Mouse (Mus musculus) heart, embryonic 14.5 days (tissue): ENCODE measurements around the gene Soat2. TPM values are rescaled to one million over a fixed set of nuclear protein-coding genes. Genes with fewer than 3 reads are reported as not detected.

ENCODE experiments used
- ATAC-seq: fragments of 200-750 bp; cut with Nextera tagmentation; 2 replicates; pipeline ENCODE4 v1.8.0; 2017; ENCODE audit warnings: low read depth, moderate TSS enrichment; ENCODE audit not compliant: insufficient number of reproducible peaks, insufficient read depth, low FRiP score
- H3K27ac ChIP-seq, 2 experiments: fragments of 200-500 bp in 1 of 2; fragments of 300-500 bp in 1 of 2; sonication (generic) in 1 of 2; replicated peaks in 1 of 2; 2 replicates each; pipeline ENCODE4 v1.5.1; 2012 to 2014; ENCODE audit warnings: low read depth in 2 of 2, low read length in 2 of 2, control low read depth in 1 of 2, mild to moderate bottlenecking in 1 of 2, mixed read lengths in 1 of 2; ENCODE audit not compliant: control insufficient read depth in 1 of 2, insufficient read depth in 1 of 2
- H3K27me3 ChIP-seq: fragments of 300-500 bp; sonication (generic); 2 replicates; pipeline ENCODE4 v1.6.1; 2014; ENCODE audit warnings: mild to moderate bottlenecking, low read length, control low read depth; ENCODE audit not compliant: control insufficient read depth, insufficient read depth
- H3K36me3 ChIP-seq: fragments of 300-500 bp; sonication (generic); 2 replicates; pipeline ENCODE4 v1.6.1; 2014; ENCODE audit warnings: mild to moderate bottlenecking, control low read depth, low read length, mixed read lengths; ENCODE audit not compliant: control insufficient read depth, insufficient read depth
- H3K4me1 ChIP-seq, 2 experiments: fragments of 200-500 bp in 1 of 2; fragments of 300-500 bp in 1 of 2; sonication (generic) in 1 of 2; 2 replicates each; pipeline ENCODE4 v1.6.1; 2012 to 2014; ENCODE audit warnings: low read length in 2 of 2, control low read depth in 1 of 2, mixed read lengths in 1 of 2; ENCODE audit not compliant: control insufficient read depth in 2 of 2, insufficient read depth in 2 of 2
- H3K4me2 ChIP-seq: fragments of 300-500 bp; sonication (generic); 2 replicates; pipeline ENCODE4 v1.6.1; 2014; ENCODE audit warnings: mild to moderate bottlenecking, low read length
- H3K4me3 ChIP-seq, 2 experiments: fragments of 200-500 bp in 1 of 2; fragments of 300-500 bp in 1 of 2; sonication (generic) in 1 of 2; 2 replicates each; pipeline ENCODE4 v1.5.1; 2012 to 2014; ENCODE audit warnings: low read length in 2 of 2, mild to moderate bottlenecking in 2 of 2, control low read depth in 1 of 2, low read depth in 1 of 2, moderate library complexity in 1 of 2; ENCODE audit not compliant: control insufficient read depth in 1 of 2, insufficient read depth in 1 of 2
- H3K9ac ChIP-seq: fragments of 300-500 bp; sonication (generic); 2 replicates; pipeline ENCODE4 v1.6.1; 2014; ENCODE audit warnings: mild to moderate bottlenecking, low read length
- H3K9me3 ChIP-seq: fragments of 300-500 bp; sonication (generic); 2 replicates; pipeline ENCODE4 v1.6.1; 2016; ENCODE audit warnings: low read length, control low read depth; ENCODE audit not compliant: control insufficient read depth
- WGBS: fragments of 180-500 bp; shearing (Covaris S2); extraction: QIAGEN DNeasy Blood & Tissue Kit; methylation state at CpG from one replicate; pipeline ENCODE4 v1.1.7; 2014; 5-methylcytosine and 5-hydroxymethylcytosine counted together
- polyA plus RNA-seq: library from polyadenylated mRNA; unstranded; fragments of >200 nt; fragmentation: Nextera tagmentation; extraction: Ambion mirVana; gene quantifications from 2 replicates; pipeline ENCODE4 v1.2.1, GENCODE M21; 2014

The Soat2 gene
- polyA plus RNA-seq, 1 experiment from 2014 or later = 0.32 TPM

- no peak overlapping the region for H3K4me3 ChIP-seq
- H3K27ac ChIP-seq = no peak overlapping the region
- H3K4me2 ChIP-seq = no peak overlapping the region
- 65% methylated on average over 11 of the region's 11 CpGs for WGBS
- peaks cover 0 to 4% of the 10 kb centered on the region in 2 experiments; a peak in 1 of 4 replicates for H3K4me1 ChIP-seq
- H3K9me3 ChIP-seq = no peaks in the 10 kb centered on the region
- H3K9ac ChIP-seq = no peak overlapping the region
- no peak for ATAC-seq
- H3K36me3 ChIP-seq = peaks cover 98% of the 10 kb centered on the region
- no peaks in the 10 kb centered on the region for H3K27me3 ChIP-seq
Measured at GRCm38 (mm10) chr15:102116753-102117415, 33.4 kb upstream of the Soat2 start.

DNA sequence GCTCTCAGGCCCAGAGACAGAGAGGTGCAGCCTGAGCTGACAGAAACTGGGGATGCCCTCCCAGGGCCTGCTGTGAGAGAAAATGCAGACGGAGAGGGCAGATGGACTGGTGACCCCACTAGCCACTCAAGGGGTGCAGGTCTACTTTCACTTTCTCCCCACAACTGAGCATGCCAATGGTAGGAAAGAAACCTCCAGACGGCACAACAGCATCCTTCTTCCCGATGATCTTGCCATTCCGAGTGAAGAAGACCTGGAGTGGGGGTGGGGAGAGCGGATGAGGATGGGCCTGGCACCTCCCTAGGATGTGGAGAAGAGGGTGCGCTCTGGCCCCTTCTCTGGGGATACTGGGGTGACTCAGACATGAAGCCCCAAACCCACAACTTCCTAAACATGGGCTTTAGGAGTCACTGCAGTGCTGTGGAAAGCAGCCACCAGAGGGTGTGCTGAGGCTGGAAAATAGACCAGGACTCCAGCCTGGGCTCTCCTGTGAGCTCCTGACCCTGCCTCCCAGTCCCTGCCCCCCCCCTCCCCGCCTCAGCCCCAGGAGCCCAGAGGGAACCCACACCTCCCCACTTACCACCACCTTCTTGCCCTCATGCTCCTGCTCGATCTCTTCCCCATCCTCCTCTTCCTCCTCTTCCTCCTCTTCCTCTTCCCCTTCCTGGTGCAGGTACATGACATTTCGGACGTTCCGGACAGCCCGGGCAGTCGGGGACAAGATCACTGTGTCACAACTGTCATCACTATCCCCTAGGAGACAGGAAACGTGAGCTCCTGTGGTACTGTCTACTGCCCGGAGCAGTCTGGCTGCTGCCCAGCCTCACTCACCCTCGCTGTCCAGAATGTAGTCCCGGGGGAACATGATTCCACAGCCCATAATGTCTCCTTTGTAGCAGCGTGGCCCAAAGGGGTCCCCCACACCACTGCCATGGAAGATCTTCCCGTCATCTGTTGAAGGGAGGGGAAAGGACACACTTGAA is 32.6 kb upstream of the Soat2 start:
- H3K4me3 ChIP-seq = no peak overlapping the region
- no peaks in the 10 kb centered on the region for H3K27me3 ChIP-seq
- no peaks in the 10 kb centered on the region for H3K9me3 ChIP-seq
- 62% methylated on average over 18 of the region's 19 CpGs for WGBS
- no peak overlapping the region for H3K27ac ChIP-seq
- peaks cover 92% of the 10 kb centered on the region for H3K36me3 ChIP-seq
- no peak overlapping the region for H3K4me2 ChIP-seq
- no peak overlapping the region for H3K9ac ChIP-seq
- ATAC-seq = no peak
- peaks cover 0 to under 1% of the 10 kb centered on the region in 2 experiments; a peak in 1 of 4 replicates for H3K4me1 ChIP-seq

DNA sequence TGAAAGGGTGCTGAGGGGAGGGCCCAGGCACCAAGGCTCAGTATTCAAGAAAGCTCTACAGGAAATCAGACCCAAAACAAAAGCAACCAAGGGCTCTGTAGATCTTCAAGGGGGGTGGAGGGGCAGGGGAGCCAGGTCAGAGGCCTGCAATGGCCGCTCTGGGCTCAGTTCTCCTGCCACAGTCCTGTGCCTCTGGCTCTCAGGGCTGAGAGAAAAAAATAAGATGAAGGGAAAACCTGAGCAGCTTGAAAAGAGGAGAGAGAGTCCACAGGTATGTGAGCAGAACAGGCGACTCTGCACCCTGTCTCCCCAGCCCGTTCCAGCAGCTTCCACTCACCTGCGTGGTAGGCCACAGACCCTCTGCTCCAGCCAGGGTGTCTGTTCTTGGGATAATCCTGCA is 31.7 kb upstream of the Soat2 start:
- ATAC-seq = no peak
- Histone ChIP-seq H3K4me2 (no peak overlapping the region), H3K9me3 (no peaks in the 10 kb centered on the region), H3K9ac (no peak overlapping the region), H3K36me3 (peaks cover 83% of the 10 kb centered on the region), H3K4me1 (no peaks in the 10 kb centered on the region), H3K4me3 (no peak overlapping the region), H3K27ac (no peak overlapping the region), H3K27me3 (no peaks in the 10 kb centered on the region)
- WGBS = 86% methylated on average over 4 of the region's 4 CpGs

DNA sequence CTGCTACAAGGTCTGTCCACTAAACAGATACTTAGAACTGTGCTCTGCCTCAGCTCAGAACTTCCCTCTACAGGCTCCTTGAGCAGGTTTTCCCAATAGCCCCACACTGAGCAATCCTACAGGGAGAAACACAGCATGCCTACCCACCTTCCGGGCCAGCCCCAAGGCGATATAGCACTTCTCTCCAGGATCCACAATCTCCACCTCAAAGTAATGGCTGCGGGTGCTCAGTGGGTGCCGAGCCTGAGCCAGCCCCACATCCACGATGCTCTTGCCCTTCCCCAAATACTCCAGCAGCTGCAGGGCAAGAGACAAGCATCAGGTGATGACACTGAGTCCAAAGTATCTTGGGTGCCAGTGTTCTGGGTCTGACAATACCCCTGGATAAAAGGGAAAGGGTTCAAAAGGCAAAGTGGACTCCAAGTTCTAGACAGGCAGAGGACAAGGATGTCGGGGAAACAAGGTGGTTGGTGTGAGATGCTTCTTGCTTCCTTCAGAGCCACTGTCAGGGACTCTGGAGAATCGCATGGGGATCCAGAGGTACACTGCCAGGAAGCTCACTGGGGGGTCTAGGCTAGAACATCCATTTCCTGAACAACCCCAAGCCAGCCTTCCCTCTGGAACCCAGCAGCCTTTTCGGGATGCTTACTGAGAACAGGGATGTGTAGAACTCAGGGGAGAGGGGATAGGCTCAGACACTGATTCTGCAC is 31.1 kb upstream of the Soat2 start:
- ATAC-seq = no peak
- Histone ChIP-seq H3K27me3 (no peaks in the 10 kb centered on the region), H3K36me3 (peaks cover 78% of the 10 kb centered on the region), H3K27ac (no peak overlapping the region), H3K4me3 (no peak overlapping the region), H3K4me1 (no peaks in the 10 kb centered on the region), H3K4me2 (no peak overlapping the region), H3K9ac (no peak overlapping the region), H3K9me3 (no peaks in the 10 kb centered on the region)
- 67% methylated on average over 8 of the region's 8 CpGs for WGBS

- no peak overlapping the region for H3K27ac ChIP-seq
- 73% methylated on average over 2 of the region's 2 CpGs for WGBS
- ATAC-seq = no peak
- H3K27me3 ChIP-seq = no peaks in the 10 kb centered on the region
- H3K4me3 ChIP-seq = no peak overlapping the region
- H3K9me3 ChIP-seq = no peaks in the 10 kb centered on the region
- peaks cover 78% of the 10 kb centered on the region for H3K36me3 ChIP-seq
- H3K4me1 ChIP-seq = no peaks in the 10 kb centered on the region
- H3K4me2 ChIP-seq = no peak overlapping the region
- no peak overlapping the region for H3K9ac ChIP-seq
Measured at GRCm38 (mm10) chr15:102119831-102120170, 30.5 kb upstream of the Soat2 start.

DNA sequence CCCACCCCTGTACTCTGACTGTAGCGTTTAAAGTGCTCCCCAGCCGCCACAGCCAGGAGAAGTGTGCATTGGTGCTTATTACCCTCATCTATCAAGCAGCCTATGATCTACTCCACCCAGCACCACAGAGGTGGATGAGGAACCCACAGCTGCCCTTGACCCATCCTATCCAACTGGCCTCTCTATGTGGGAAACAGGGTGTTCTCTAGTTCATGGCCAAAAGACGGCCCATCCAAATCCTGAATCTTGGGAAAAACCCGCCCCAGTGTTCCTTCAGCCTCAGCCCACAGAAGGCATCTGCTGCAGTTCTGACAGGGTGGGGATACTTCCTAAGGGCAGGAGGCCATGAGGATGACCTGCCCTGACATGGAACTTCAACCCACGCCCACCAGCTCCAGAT is 29.8 kb upstream of the Soat2 start:
- Histone ChIP-seq H3K4me1 (no peaks in the 10 kb centered on the region), H3K9ac (no peak overlapping the region), H3K27me3 (no peaks in the 10 kb centered on the region), H3K27ac (no peak overlapping the region), H3K9me3 (no peaks in the 10 kb centered on the region), H3K4me2 (no peak overlapping the region), H3K36me3 (peaks cover 77% of the 10 kb centered on the region), H3K4me3 (no peak overlapping the region)
- WGBS = 61% methylated on average over 5 of the region's 5 CpGs
- no peak for ATAC-seq

GRCm38 (mm10) chr15:102126303-102126702 is 24.0 kb upstream of the Soat2 start:
- Histone ChIP-seq H3K9me3 (no peaks in the 10 kb centered on the region), H3K36me3 (peaks cover 72% of the 10 kb centered on the region), H3K4me2 (no peak overlapping the region), H3K27ac (peak overlapping the region; percentile 33 to 39; a peak in 3 of 4 replicates), H3K27me3 (no peaks in the 10 kb centered on the region), H3K4me1 (peaks cover 12 to 16% of the 10 kb centered on the region in 2 experiments), H3K9ac (no peak overlapping the region), H3K4me3 (no peak overlapping the region)
- peak; percentile 68 for ATAC-seq
- 9% methylated on average over 2 of the region's 2 CpGs for WGBS
